ENCODE assay signal across 9 mouse cellular contexts in genomic region chr15:85605962-85606610, GRCm38 (mm10). TPM values are rescaled to one million over a fixed set of nuclear protein-coding genes. Genes with fewer than 3 reads are reported as not detected.
DNase-seq lines count a peak whose midpoint lies in the region; ATAC-seq lines count a peak whose summit lies in the region.
"Had no signal": no experiment of that assay in that cellular context is flagged by ENCODE, and none has a peak within 500 bp of the region (broad histone marks: within the 10 kb centered on the region; RNA-seq: fewer than 3 reads in every experiment).

No protein-coding gene starts in this region.

- 64% methylated on average over 17 of the region's 17 CpGs for WGBS in limb, embryonic 12.5 days
- WGBS in limb, embryonic 10.5 days = 65% methylated on average over 17 of the region's 17 CpGs
- 59% methylated on average over 17 of the region's 17 CpGs for WGBS in hindbrain, embryonic 16.5 days
- WGBS in neural tube, embryonic 15.5 days = 58% methylated on average over 17 of the region's 17 CpGs

- no peak for ATAC-seq in limb, embryonic 12.5 days (ENCODE audit: insufficient number of reproducible peaks, insufficient read depth, low FRiP score, low TSS enrichment, low read depth)
- ATAC-seq in hindbrain, embryonic 16.5 days = no peak
- ATAC-seq in neural tube, embryonic 15.5 days (ENCODE audit: low FRiP score) = no peak

- H3K9ac ChIP-seq in limb, embryonic 12.5 days (replicated peaks) = 0 out of 2 replicates have a peak overlapping the region, but pooled peaks have one; percentile 0
- H3K9ac ChIP-seq in hindbrain, embryonic 16.5 days (ENCODE audit: low read depth, low read length) = peak overlapping the region; percentile 20; the same call in 1 of the 2 replicates
- H3K9ac ChIP-seq in neural tube, embryonic 15.5 days (replicated peaks) = no peak overlapping the region

- no peaks in the 10 kb centered on the region for H3K36me3 ChIP-seq in limb, embryonic 12.5 days
- no peaks in the 10 kb centered on the region for H3K36me3 ChIP-seq in limb, embryonic 10.5 days
- H3K36me3 ChIP-seq in hindbrain, embryonic 16.5 days (ENCODE audit: control insufficient read depth, insufficient read depth, low read length) = no peaks in the 10 kb centered on the region
- no peaks in the 10 kb centered on the region for H3K36me3 ChIP-seq in neural tube, embryonic 15.5 days

- DNase-seq in adrenal gland, postnatal 14 days = peak; percentile 48
- no peak for DNase-seq in adrenal gland, postnatal 25 days
- DNase-seq in limb, embryonic 10.5 days (ENCODE audit: low spot score) = no peak
- no peak for DNase-seq in spleen, postnatal 10 days (ENCODE audit: low spot score in 2 of 2)
- no peak for DNase-seq in frontal cortex, adult 2 months (ENCODE audit: extremely low spot score in 1 of 2, low spot score in 1 of 2)
- DNase-seq: cerebellum, adult 9-10 months had no signal

- no peaks in the 10 kb centered on the region for H3K27me3 ChIP-seq in limb, embryonic 12.5 days
- 0 out of 2 replicates have a peak, but pooled peaks cover 3% of the 10 kb centered on the region for H3K27me3 ChIP-seq in limb, embryonic 10.5 days (ENCODE audit: low read depth, poor library complexity, severe bottlenecking)
- no peaks in the 10 kb centered on the region for H3K27me3 ChIP-seq in hindbrain, embryonic 16.5 days (replicated peaks; ENCODE audit: control insufficient read depth, insufficient read depth, low read length)
- no peaks in the 10 kb centered on the region for H3K27me3 ChIP-seq in neural tube, embryonic 15.5 days (replicated peaks)

- H3K9me3 ChIP-seq in limb, embryonic 12.5 days = no peaks in the 10 kb centered on the region
- H3K9me3 ChIP-seq in limb, embryonic 10.5 days (replicated peaks) = no peaks in the 10 kb centered on the region
- no peaks in the 10 kb centered on the region for H3K9me3 ChIP-seq in hindbrain, embryonic 16.5 days (ENCODE audit: control insufficient read depth, low read length)
- H3K9me3 ChIP-seq in neural tube, embryonic 15.5 days (replicated peaks) = no peaks in the 10 kb centered on the region

- H3K27ac ChIP-seq in limb, embryonic 12.5 days = peak overlapping the region; percentile 66
- no peak overlapping the region for H3K27ac ChIP-seq in limb, embryonic 10.5 days
- no peak overlapping the region for H3K27ac ChIP-seq in hindbrain, embryonic 16.5 days (ENCODE audit: low read depth, low read length)
- H3K27ac ChIP-seq in neural tube, embryonic 15.5 days (replicated peaks) = no peak overlapping the region

- no peak overlapping the region for H3K4me3 ChIP-seq in limb, embryonic 12.5 days (replicated peaks)
- H3K4me3 ChIP-seq in limb, embryonic 10.5 days = no peak overlapping the region
- peak overlapping the region; percentile 14; the same call in 1 of the 2 replicates for H3K4me3 ChIP-seq in hindbrain, embryonic 16.5 days (ENCODE audit: low read length)
- H3K4me3 ChIP-seq in neural tube, embryonic 15.5 days (replicated peaks) = no peak overlapping the region

- H3K4me1 ChIP-seq in limb, embryonic 12.5 days (replicated peaks) = peaks cover 21% of the 10 kb centered on the region
- H3K4me1 ChIP-seq in limb, embryonic 10.5 days = peaks cover 10% of the 10 kb centered on the region
- peaks cover under 1% of the 10 kb centered on the region for H3K4me1 ChIP-seq in hindbrain, embryonic 16.5 days (ENCODE audit: control insufficient read depth, insufficient read depth, low read depth, low read length)
- H3K4me1 ChIP-seq in neural tube, embryonic 15.5 days = peaks cover 15% of the 10 kb centered on the region

- no peak overlapping the region for H3K4me2 ChIP-seq in limb, embryonic 12.5 days
- H3K4me2 ChIP-seq in hindbrain, embryonic 16.5 days (ENCODE audit: low read length) = peak overlapping the region; percentile 33
- H3K4me2 ChIP-seq in neural tube, embryonic 15.5 days = peak overlapping the region; percentile 38

RNA-seq across cellular contexts. Expression of gene Wnt7b, which starts 23.8 kb away (rescaled TPM):
- 0.30 and 0.75 TPM in 2 replicates for total RNA-seq in adrenal gland, postnatal 14 days (2021)
- total RNA-seq in adrenal gland, postnatal 25 days (2021) = 0.55 and 1.2 TPM in 2 replicates
- 31.2 and 34.8 TPM in 2 replicates for polyA plus RNA-seq in limb, embryonic 12.5 days (2016; fragmentation: Nextera tagmentation; extraction: Ambion mirVana)
- 10.9 and 17.1 TPM in 2 replicates for polyA plus RNA-seq in limb, embryonic 10.5 days (2016; fragmentation: Nextera tagmentation; extraction: Ambion mirVana)
- polyA plus RNA-seq in hindbrain, embryonic 16.5 days (2015; fragmentation: Nextera tagmentation; extraction: Ambion mirVana) = 26.4 and 35.4 TPM in 2 replicates
- polyA plus RNA-seq in neural tube, embryonic 15.5 days (2015; fragmentation: Nextera tagmentation; extraction: Ambion mirVana) = 16.6 and 20.2 TPM in 2 replicates
- 25.2 and 38.7 TPM in 2 replicates for polyA plus RNA-seq in frontal cortex, adult 2 months (2012; rRNA removed)
